ENCODE assay signal across 22 mouse cellular contexts in the genomic region with DNA sequence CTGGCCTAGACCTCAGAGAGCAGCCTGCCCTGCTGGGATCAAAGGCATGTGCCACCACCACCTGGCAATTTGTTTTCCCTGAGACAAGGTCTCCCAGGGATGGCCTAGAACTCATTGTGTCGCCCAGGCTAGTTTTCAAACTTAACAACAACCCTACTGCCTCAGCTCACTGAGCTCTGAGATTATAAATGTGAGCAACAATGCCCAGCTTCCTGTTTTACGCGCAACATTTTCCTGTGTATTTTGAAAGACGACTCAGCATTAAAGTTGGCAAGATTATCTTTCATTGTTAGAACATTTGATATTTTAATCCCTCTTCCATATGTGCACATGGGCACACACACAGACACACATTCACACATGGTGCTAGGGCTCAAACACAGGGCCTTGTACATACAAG. TPM values are rescaled to one million over a fixed set of nuclear protein-coding genes. Genes with fewer than 3 reads are reported as not detected.
A peak's percentile ranks its signal among the peaks of the same experiment; 100 is the strongest.
DNase-seq lines count a peak whose midpoint lies in the region; ATAC-seq and TF ChIP-seq lines count a peak whose summit lies in the region.
"Had no signal": no experiment of that assay in that cellular context is flagged by ENCODE, and none has a peak within 500 bp of the region (broad histone marks: within the 10 kb centered on the region; RNA-seq: fewer than 3 reads in every experiment).

No protein-coding gene starts in this region.

- no peak overlapping the region for H3K9ac ChIP-seq in heart, embryonic 12.5 days
- no peak overlapping the region for H3K9ac ChIP-seq in forebrain, embryonic 15.5 days (replicated peaks)
- H3K9ac ChIP-seq: forebrain, embryonic 13.5 days; limb, embryonic 13.5 days; liver, embryonic 15.5 days had no signal

- H3K4me1 ChIP-seq in heart, embryonic 12.5 days (replicated peaks) = peaks cover 11% of the 10 kb centered on the region; the same call in 1 of the 2 replicates
- H3K4me1 ChIP-seq in thymus, adult 2 months (replicated peaks; ENCODE audit: control insufficient read depth, insufficient read depth, low read length) = peaks cover 11% of the 10 kb centered on the region
- H3K4me1 ChIP-seq in forebrain, embryonic 15.5 days = peaks cover 15% of the 10 kb centered on the region

- ATAC-seq in heart, embryonic 12.5 days (ENCODE audit: insufficient number of reproducible peaks, low FRiP score) = no peak
- no peak for ATAC-seq in forebrain, embryonic 15.5 days (replicated peaks)
- ATAC-seq: forebrain, embryonic 13.5 days; hindbrain, embryonic 16.5 days; intestine, embryonic 16.5 days; midbrain, embryonic 13.5 days had no signal

- no peak overlapping the region for H3K4me2 ChIP-seq in heart, embryonic 12.5 days
- no peak overlapping the region for H3K4me2 ChIP-seq in forebrain, embryonic 15.5 days (replicated peaks)

- no peak overlapping the region for H3K4me3 ChIP-seq in heart, embryonic 12.5 days
- H3K4me3 ChIP-seq in thymus, adult 2 months (ENCODE audit: control insufficient read depth, insufficient read depth, low read length) = no peak overlapping the region
- no peak overlapping the region for H3K4me3 ChIP-seq in macrophage (ENCODE audit: inconsistent target)
- H3K4me3 ChIP-seq in forebrain, embryonic 15.5 days = no peak overlapping the region
- H3K4me3 ChIP-seq: forebrain, embryonic 13.5 days; midbrain, embryonic 13.5 days had no signal

- H3K36me3 ChIP-seq in heart, embryonic 12.5 days = no peaks in the 10 kb centered on the region
- no peaks in the 10 kb centered on the region for H3K36me3 ChIP-seq in thymus, adult 2 months (ENCODE audit: control insufficient read depth, insufficient read depth, low read length)
- H3K36me3 ChIP-seq in macrophage (ENCODE audit: inconsistent target) = no peaks in the 10 kb centered on the region
- H3K36me3 ChIP-seq in forebrain, embryonic 15.5 days = no peaks in the 10 kb centered on the region
- H3K36me3 ChIP-seq: hindbrain, embryonic 10.5 days; kidney, embryonic 15.5 days; limb, embryonic 13.5 days; liver, embryonic 15.5 days; midbrain, embryonic 13.5 days had no signal

- no peak for TF ChIP-seq POLR2A in thymus, adult 2 months (IDR thresholded peaks at IDR 0.05; ENCODE audit: control insufficient read depth, extremely low read depth, insufficient read depth, low read length, poor library complexity)

- H3K79me2 ChIP-seq in macrophage (ENCODE audit: inconsistent target) = no peaks in the 10 kb centered on the region

- no peaks in the 10 kb centered on the region for H3K9me3 ChIP-seq in heart, embryonic 12.5 days (replicated peaks)
- no peaks in the 10 kb centered on the region for H3K9me3 ChIP-seq in forebrain, embryonic 15.5 days
- H3K9me3 ChIP-seq: forebrain, embryonic 13.5 days; hindbrain, embryonic 10.5 days; kidney, embryonic 15.5 days; limb, embryonic 13.5 days; liver, embryonic 15.5 days; midbrain, embryonic 13.5 days had no signal

- H3K27ac ChIP-seq in heart, embryonic 12.5 days (ENCODE audit: poor library complexity, severe bottlenecking) = no peak overlapping the region
- peak overlapping the region; percentile 48; the same call in 1 of the 2 replicates for H3K27ac ChIP-seq in thymus, adult 2 months (ENCODE audit: control insufficient read depth, insufficient read depth, low read length)
- 0 out of 2 replicates have a peak overlapping the region, but pooled peaks have one; percentile 93 for H3K27ac ChIP-seq in macrophage
- H3K27ac ChIP-seq in forebrain, embryonic 15.5 days (replicated peaks) = no peak overlapping the region
- H3K27ac ChIP-seq: forebrain, embryonic 13.5 days; hindbrain, embryonic 10.5 days; kidney, embryonic 15.5 days; limb, embryonic 13.5 days; midbrain, embryonic 13.5 days; stomach, postnatal 0 days had no signal

- DNase-seq in heart, adult 11 months = peak; percentile 87
- peak; percentile 19 for DNase-seq in thymus, adult 2 months
- no peak for DNase-seq in thymus, postnatal 4 days
- no peak for DNase-seq in right cerebral cortex, postnatal 10 days (ENCODE audit: low spot score in 2 of 2)
- DNase-seq: adrenal gland, postnatal 36 days; cerebellum, adult 2 months; heart, postnatal 10 days; kidney, postnatal 36 days; layer of hippocampus, postnatal 36 days; right cerebral cortex, postnatal 25 days had no signal

- TF ChIP-seq CTCF in thymus, adult 2 months (IDR thresholded peaks at IDR 0.05; ENCODE audit: borderline replicate concordance, control insufficient read depth, extremely low read depth, insufficient read depth, low read length, poor library complexity) = no peak

- 79% methylated on average over 4 of the region's 4 CpGs for WGBS in heart, embryonic 12.5 days
- WGBS in thymus, adult 2 months = 52% methylated on average over 4 of the region's 4 CpGs
- 31% methylated on average over 4 of the region's 4 CpGs for WGBS in macrophage (ENCODE audit: missing documents)
- WGBS in forebrain, embryonic 15.5 days = 92% methylated on average over 4 of the region's 4 CpGs

- H3K27me3 ChIP-seq in heart, embryonic 12.5 days (replicated peaks) = no peaks in the 10 kb centered on the region
- H3K27me3 ChIP-seq in thymus, adult 2 months (ENCODE audit: control insufficient read depth, insufficient read depth, low read length) = no peaks in the 10 kb centered on the region
- no peaks in the 10 kb centered on the region for H3K27me3 ChIP-seq in forebrain, embryonic 15.5 days
- H3K27me3 ChIP-seq: kidney, embryonic 15.5 days; limb, embryonic 13.5 days; liver, embryonic 15.5 days had no signal

RNA-seq across cellular contexts. Expression of a gene that starts 9.7 kb away (rescaled TPM):
- 26.6 and 28.0 TPM in 2 replicates for polyA plus RNA-seq in heart, embryonic 12.5 days (2016; fragmentation: Nextera tagmentation; extraction: Ambion mirVana)
- polyA plus RNA-seq in thymus, adult 2 months (2012; rRNA removed) = 164 and 182 TPM in 2 replicates
- total RNA-seq in macrophage (2018; cell fraction: chromatin; rRNA removed) = 100 to 1,000 TPM in 24 of 26 experiments, 10 to 100 TPM in 2; 60.3 to 171 (median 147) TPM
- 10 to 100 TPM; 28.5 to 43.6 (median 34.9) TPM for total RNA-seq in macrophage (2018; cell fraction: cytosol; rRNA removed)
- 100 to 1,000 TPM in 7 of 26 experiments, 10 to 100 TPM in 19; 53.5 to 148 (median 84.1) TPM for total RNA-seq in macrophage (2018; cell fraction: nucleus; rRNA removed)
- 21.1 to 39.4 TPM (median 30.8 TPM) in 3 replicates for polyA plus RNA-seq in macrophage (2018)
- 24.7 and 25.8 TPM in 2 replicates for polyA plus RNA-seq in forebrain, embryonic 15.5 days (2015; fragmentation: Nextera tagmentation; extraction: Ambion mirVana)

Comparison
In these comparisons a context has a peak if more than half of its experiments do, and no peak if none do; other contexts are left out.
1. DNase-seq: peak in heart, adult 11 months (single experiment) and thymus, adult 2 months (single experiment); none in thymus, postnatal 4 days (single experiment) and right cerebral cortex, postnatal 10 days (0 of 2).
2. H3K27ac ChIP-seq: peak in thymus, adult 2 months (single experiment) and macrophage (single experiment); none in heart, embryonic 12.5 days (single experiment) and forebrain, embryonic 15.5 days (single experiment).